Mouse (Mus musculus): ENCODE measurements around the gene Rgs4. TPM values are rescaled to one million over a fixed set of nuclear protein-coding genes. Genes with fewer than 3 reads are reported as not detected.

The Rgs4 gene
- polyA plus RNA-seq, 1 experiment from 2014 or later, result 4.3 TPM

GRCm38 (mm10) chr1:169747902-169748301 lies 460 bp upstream of the Rgs4 start:
- no peaks in the 10 kb centered on the region for H3K9me3 ChIP-seq (ENCODE audit: control insufficient read depth, low read length)
- H3K36me3 ChIP-seq (ENCODE audit: control insufficient read depth, insufficient read depth, low read length), result no peaks in the 10 kb centered on the region
- H3K27ac ChIP-seq (ENCODE audit: low read length), result no peak overlapping the region
- H3K4me2 ChIP-seq (ENCODE audit: low read depth, low read length), result peak overlapping the region; percentile 41
- peaks cover 5% of the 10 kb centered on the region; the same call in 1 of the 2 replicates for H3K27me3 ChIP-seq (replicated peaks; ENCODE audit: control insufficient read depth, insufficient read depth, low read length)
- no peak for ATAC-seq
- no peaks in the 10 kb centered on the region for H3K4me1 ChIP-seq (ENCODE audit: control insufficient read depth, insufficient read depth, low read length)
- no peak overlapping the region for H3K9ac ChIP-seq (ENCODE audit: low read depth, low read length)
- WGBS, result 34% methylated on average over 6 of the region's 6 CpGs
- peak overlapping the region; percentile 28; the same call in 1 of the 2 replicates for H3K4me3 ChIP-seq (ENCODE audit: low read length)

- ATAC-seq, result peak; percentile 62; the same call in 1 of the 2 replicates
- H3K27ac ChIP-seq (ENCODE audit: low read length), result no peak overlapping the region
- H3K36me3 ChIP-seq (ENCODE audit: control insufficient read depth, insufficient read depth, low read length), result no peaks in the 10 kb centered on the region
- WGBS, result 68% methylated on average over 5 of the region's 5 CpGs
- H3K9ac ChIP-seq (ENCODE audit: low read depth, low read length), result no peak overlapping the region
- no peaks in the 10 kb centered on the region for H3K9me3 ChIP-seq (ENCODE audit: control insufficient read depth, low read length)
- H3K27me3 ChIP-seq (replicated peaks; ENCODE audit: control insufficient read depth, insufficient read depth, low read length), result no peaks in the 10 kb centered on the region; the same call in 1 of the 2 replicates
- H3K4me1 ChIP-seq (ENCODE audit: control insufficient read depth, insufficient read depth, low read length), result no peaks in the 10 kb centered on the region
- no peak overlapping the region for H3K4me2 ChIP-seq (ENCODE audit: low read depth, low read length)
- no peak overlapping the region for H3K4me3 ChIP-seq (ENCODE audit: low read length)
These were observed 6.3 kb downstream of the Rgs4 start for GRCm38 (mm10) chr1:169741147-169741546.

- H3K4me2 ChIP-seq (ENCODE audit: low read depth, low read length), result no peak overlapping the region
- no peak overlapping the region for H3K9ac ChIP-seq (ENCODE audit: low read depth, low read length)
- ATAC-seq, result no peak
- H3K36me3 ChIP-seq (ENCODE audit: control insufficient read depth, insufficient read depth, low read length), result no peaks in the 10 kb centered on the region
- no peaks in the 10 kb centered on the region for H3K27me3 ChIP-seq (replicated peaks; ENCODE audit: control insufficient read depth, insufficient read depth, low read length)
- H3K27ac ChIP-seq (ENCODE audit: low read length), result no peak overlapping the region
- H3K4me1 ChIP-seq (ENCODE audit: control insufficient read depth, insufficient read depth, low read length), result no peaks in the 10 kb centered on the region
- no peak overlapping the region for H3K4me3 ChIP-seq (ENCODE audit: low read length)
- WGBS, result 79% methylated on average over 6 of the region's 6 CpGs
- H3K9me3 ChIP-seq (ENCODE audit: control insufficient read depth, low read length), result no peaks in the 10 kb centered on the region
These were observed 10.2 kb downstream of the Rgs4 start for GRCm38 (mm10) chr1:169737231-169737630.

GRCm38 (mm10) chr1:169736139-169736538 lies 11.3 kb downstream of the Rgs4 start:
- Histone ChIP-seq H3K4me3 (ENCODE audit: low read length) (no peak overlapping the region), H3K4me1 (ENCODE audit: control insufficient read depth, insufficient read depth, low read length) (no peaks in the 10 kb centered on the region), H3K4me2 (ENCODE audit: low read depth, low read length) (no peak overlapping the region), H3K27me3 (replicated peaks; ENCODE audit: control insufficient read depth, insufficient read depth, low read length) (no peaks in the 10 kb centered on the region), H3K9ac (ENCODE audit: low read depth, low read length) (no peak overlapping the region), H3K36me3 (ENCODE audit: control insufficient read depth, insufficient read depth, low read length) (no peaks in the 10 kb centered on the region), H3K27ac (ENCODE audit: low read length) (no peak overlapping the region), H3K9me3 (ENCODE audit: control insufficient read depth, low read length) (no peaks in the 10 kb centered on the region)
- no peak for ATAC-seq
- 58% methylated on average over 6 of the region's 6 CpGs for WGBS

- H3K4me3 ChIP-seq (ENCODE audit: low read length), result no peak overlapping the region
- H3K9ac ChIP-seq (ENCODE audit: low read depth, low read length), result no peak overlapping the region
- H3K4me1 ChIP-seq (ENCODE audit: control insufficient read depth, insufficient read depth, low read length), result no peaks in the 10 kb centered on the region
- ATAC-seq, result no peak
- no peaks in the 10 kb centered on the region for H3K9me3 ChIP-seq (ENCODE audit: control insufficient read depth, low read length)
- WGBS, result 62% methylated on average over 7 of the region's 7 CpGs
- H3K4me2 ChIP-seq (ENCODE audit: low read depth, low read length), result no peak overlapping the region
- no peak overlapping the region for H3K27ac ChIP-seq (ENCODE audit: low read length)
- H3K36me3 ChIP-seq (ENCODE audit: control insufficient read depth, insufficient read depth, low read length), result no peaks in the 10 kb centered on the region
- no peaks in the 10 kb centered on the region for H3K27me3 ChIP-seq (replicated peaks; ENCODE audit: control insufficient read depth, insufficient read depth, low read length)
These were observed 16.8 kb downstream of the Rgs4 start for GRCm38 (mm10) chr1:169730599-169731100.

- no peaks in the 10 kb centered on the region for H3K4me1 ChIP-seq (ENCODE audit: control insufficient read depth, insufficient read depth, low read length)
- no peak for ATAC-seq
- no peak overlapping the region for H3K4me2 ChIP-seq (ENCODE audit: low read depth, low read length)
- no peak overlapping the region for H3K27ac ChIP-seq (ENCODE audit: low read length)
- no peak overlapping the region for H3K9ac ChIP-seq (ENCODE audit: low read depth, low read length)
- H3K4me3 ChIP-seq (ENCODE audit: low read length), result no peak overlapping the region
- no peaks in the 10 kb centered on the region for H3K9me3 ChIP-seq (ENCODE audit: control insufficient read depth, low read length)
- H3K36me3 ChIP-seq (ENCODE audit: control insufficient read depth, insufficient read depth, low read length), result no peaks in the 10 kb centered on the region
- no peaks in the 10 kb centered on the region for H3K27me3 ChIP-seq (replicated peaks; ENCODE audit: control insufficient read depth, insufficient read depth, low read length)
- WGBS, result 63% methylated on average over 3 of the region's 3 CpGs
These were observed 21.1 kb downstream of the Rgs4 start for GRCm38 (mm10) chr1:169726319-169726718.

GRCm38 (mm10) chr1:169721836-169722235 lies 25.6 kb downstream of the Rgs4 start:
- no peak overlapping the region for H3K9ac ChIP-seq (ENCODE audit: low read depth, low read length)
- no peak for ATAC-seq
- H3K27me3 ChIP-seq (replicated peaks; ENCODE audit: control insufficient read depth, insufficient read depth, low read length), result no peaks in the 10 kb centered on the region
- no peak overlapping the region for H3K4me2 ChIP-seq (ENCODE audit: low read depth, low read length)
- no peaks in the 10 kb centered on the region for H3K9me3 ChIP-seq (ENCODE audit: control insufficient read depth, low read length)
- no peaks in the 10 kb centered on the region for H3K4me1 ChIP-seq (ENCODE audit: control insufficient read depth, insufficient read depth, low read length)
- 89% methylated on average over 2 of the region's 2 CpGs for WGBS
- H3K4me3 ChIP-seq (ENCODE audit: low read length), result no peak overlapping the region
- H3K27ac ChIP-seq (ENCODE audit: low read length), result no peak overlapping the region
- no peaks in the 10 kb centered on the region for H3K36me3 ChIP-seq (ENCODE audit: control insufficient read depth, insufficient read depth, low read length)

GRCm38 (mm10) chr1:169704395-169705087 lies 42.9 kb downstream of the Rgs4 start:
- no peaks in the 10 kb centered on the region for H3K36me3 ChIP-seq (ENCODE audit: control insufficient read depth, insufficient read depth, low read length)
- H3K9me3 ChIP-seq (ENCODE audit: control insufficient read depth, low read length), result no peaks in the 10 kb centered on the region
- ATAC-seq, result no peak
- no peak overlapping the region for H3K4me2 ChIP-seq (ENCODE audit: low read depth, low read length)
- 85% methylated on average over 4 of the region's 4 CpGs for WGBS
- H3K4me1 ChIP-seq (ENCODE audit: control insufficient read depth, insufficient read depth, low read length), result no peaks in the 10 kb centered on the region
- H3K9ac ChIP-seq (ENCODE audit: low read depth, low read length), result no peak overlapping the region
- no peaks in the 10 kb centered on the region for H3K27me3 ChIP-seq (replicated peaks; ENCODE audit: control insufficient read depth, insufficient read depth, low read length)
- H3K27ac ChIP-seq (ENCODE audit: low read length), result no peak overlapping the region
- no peak overlapping the region for H3K4me3 ChIP-seq (ENCODE audit: low read length)

- Histone ChIP-seq H3K4me3 (ENCODE audit: low read length) (no peak overlapping the region), H3K27ac (ENCODE audit: low read length) (no peak overlapping the region), H3K9me3 (ENCODE audit: control insufficient read depth, low read length) (no peaks in the 10 kb centered on the region), H3K4me1 (ENCODE audit: control insufficient read depth, insufficient read depth, low read length) (no peaks in the 10 kb centered on the region), H3K9ac (ENCODE audit: low read depth, low read length) (no peak overlapping the region), H3K4me2 (ENCODE audit: low read depth, low read length) (no peak overlapping the region), H3K27me3 (replicated peaks; ENCODE audit: control insufficient read depth, insufficient read depth, low read length) (no peaks in the 10 kb centered on the region), H3K36me3 (ENCODE audit: control insufficient read depth, insufficient read depth, low read length) (no peaks in the 10 kb centered on the region)
- 94% methylated on average over 2 of the region's 2 CpGs for WGBS
- ATAC-seq, result no peak
These were observed 48.3 kb downstream of the Rgs4 start for GRCm38 (mm10) chr1:169699184-169699583.

- no peaks in the 10 kb centered on the region for H3K27me3 ChIP-seq (replicated peaks; ENCODE audit: control insufficient read depth, insufficient read depth, low read length)
- no peak for ATAC-seq
- 76% methylated on average over 4 of the region's 4 CpGs for WGBS
- no peak overlapping the region for H3K4me3 ChIP-seq (ENCODE audit: low read length)
- H3K9me3 ChIP-seq (ENCODE audit: control insufficient read depth, low read length), result no peaks in the 10 kb centered on the region
- no peaks in the 10 kb centered on the region for H3K4me1 ChIP-seq (ENCODE audit: control insufficient read depth, insufficient read depth, low read length)
- H3K36me3 ChIP-seq (ENCODE audit: control insufficient read depth, insufficient read depth, low read length), result no peaks in the 10 kb centered on the region
- H3K9ac ChIP-seq (ENCODE audit: low read depth, low read length), result no peak overlapping the region
- H3K27ac ChIP-seq (ENCODE audit: low read length), result no peak overlapping the region
- no peak overlapping the region for H3K4me2 ChIP-seq (ENCODE audit: low read depth, low read length)
These were observed 50.2 kb downstream of the Rgs4 start for GRCm38 (mm10) chr1:169697236-169697635.

All from intestine, embryonic 16.5 days (tissue).